Comparison of ENCODE assay signal across 30 mouse cellular contexts in genomic region chr5:105401536-105401935, GRCm38 (mm10). TPM values are rescaled to one million over a fixed set of nuclear protein-coding genes. Genes with fewer than 3 reads are reported as not detected.
A peak's percentile ranks its signal among the peaks of the same experiment; 100 is the strongest.
DNase-seq lines count a peak whose midpoint lies in the region; ATAC-seq and TF ChIP-seq lines count a peak whose summit lies in the region.
"Had no signal": no experiment of that assay in that cellular context is flagged by ENCODE, and none has a peak within 500 bp of the region (broad histone marks: within the 10 kb centered on the region; RNA-seq: fewer than 3 reads in every experiment).

No protein-coding gene starts in this region.

- no peaks in the 10 kb centered on the region for H3K27me3 ChIP-seq in forebrain, postnatal 0 days (ENCODE audit: insufficient read depth, low read length)
- 0 out of 2 replicates have a peak, but pooled peaks cover 5% of the 10 kb centered on the region for H3K27me3 ChIP-seq in forebrain, embryonic 12.5 days
- no peaks in the 10 kb centered on the region for H3K27me3 ChIP-seq in neural tube, embryonic 13.5 days
- H3K27me3 ChIP-seq in neural tube, embryonic 15.5 days (replicated peaks): no peaks in the 10 kb centered on the region
- H3K27me3 ChIP-seq: CH12.LX; embryonic facial prominence, embryonic 15.5 days; heart, embryonic 15.5 days; hindbrain, embryonic 12.5 days; limb, embryonic 15.5 days had no signal

- TF ChIP-seq CTCF in forebrain, postnatal 0 days (IDR thresholded peaks at IDR 0.05; ENCODE audit: low read depth): no peak

- no peak overlapping the region for H3K9ac ChIP-seq in forebrain, postnatal 0 days
- no peak overlapping the region for H3K9ac ChIP-seq in forebrain, embryonic 12.5 days
- no peak overlapping the region for H3K9ac ChIP-seq in neural tube, embryonic 13.5 days
- H3K9ac ChIP-seq in neural tube, embryonic 15.5 days (replicated peaks): no peak overlapping the region
- H3K9ac ChIP-seq: embryonic facial prominence, embryonic 15.5 days; heart, embryonic 15.5 days; hindbrain, embryonic 12.5 days; limb, embryonic 15.5 days; liver, embryonic 13.5 days had no signal

- no peaks in the 10 kb centered on the region for H3K36me3 ChIP-seq in forebrain, postnatal 0 days (ENCODE audit: insufficient read depth)
- no peaks in the 10 kb centered on the region for H3K36me3 ChIP-seq in forebrain, embryonic 12.5 days (replicated peaks)
- H3K36me3 ChIP-seq in neural tube, embryonic 13.5 days: no peaks in the 10 kb centered on the region
- no peaks in the 10 kb centered on the region for H3K36me3 ChIP-seq in neural tube, embryonic 15.5 days
- H3K36me3 ChIP-seq: embryonic facial prominence, embryonic 10.5 days; embryonic facial prominence, embryonic 15.5 days; heart, embryonic 10.5 days; heart, embryonic 15.5 days; hindbrain, embryonic 12.5 days; limb, embryonic 10.5 days; limb, embryonic 15.5 days; liver, embryonic 13.5 days had no signal

- no peak overlapping the region for H3K4me3 ChIP-seq in forebrain, postnatal 0 days (ENCODE audit: low read depth, low read length)
- no peak overlapping the region for H3K4me3 ChIP-seq in forebrain, embryonic 12.5 days (replicated peaks)
- no peak overlapping the region for H3K4me3 ChIP-seq in neural tube, embryonic 13.5 days
- H3K4me3 ChIP-seq in neural tube, embryonic 15.5 days (replicated peaks): no peak overlapping the region
- H3K4me3 ChIP-seq: embryonic facial prominence, embryonic 10.5 days; embryonic facial prominence, embryonic 15.5 days; gastrocnemius, adult 2 months; heart, embryonic 10.5 days; heart, embryonic 15.5 days; hindbrain, embryonic 12.5 days; limb, embryonic 10.5 days; limb, embryonic 15.5 days; liver, embryonic 13.5 days had no signal

- no peak for ATAC-seq in forebrain, postnatal 0 days
- ATAC-seq in forebrain, embryonic 12.5 days (ENCODE audit: low FRiP score): no peak
- no peak for ATAC-seq in neural tube, embryonic 13.5 days (ENCODE audit: low read depth)
- no peak for ATAC-seq in neural tube, embryonic 15.5 days (ENCODE audit: low FRiP score)
- ATAC-seq in granulocyte monocyte progenitor cell, adult 5-6 weeks (replicated peaks; ENCODE audit: poor library complexity, severe bottlenecking): 0 out of 2 replicates have a peak, but pooled peaks have one; percentile 19
- ATAC-seq: activated CD4-positive, CD25-positive, alpha-beta regulatory T cell, adult 4 months; intestine, embryonic 16.5 days; lung, postnatal 0 days had no signal

- no peak overlapping the region for H3K4me2 ChIP-seq in forebrain, postnatal 0 days (ENCODE audit: low read depth)
- H3K4me2 ChIP-seq in forebrain, embryonic 12.5 days: no peak overlapping the region
- H3K4me2 ChIP-seq in neural tube, embryonic 13.5 days: no peak overlapping the region
- H3K4me2 ChIP-seq in neural tube, embryonic 15.5 days: no peak overlapping the region
- H3K4me2 ChIP-seq: embryonic facial prominence, embryonic 15.5 days; heart, embryonic 15.5 days; hindbrain, embryonic 12.5 days; limb, embryonic 15.5 days; liver, embryonic 13.5 days had no signal

- WGBS in forebrain, postnatal 0 days: 87% methylated on average over 5 of the region's 6 CpGs
- WGBS in forebrain, embryonic 12.5 days: 86% methylated on average over 6 of the region's 6 CpGs
- 91% methylated on average over 6 of the region's 6 CpGs for WGBS in neural tube, embryonic 13.5 days
- WGBS in neural tube, embryonic 15.5 days: 94% methylated on average over 6 of the region's 6 CpGs

- no peak for DNase-seq in forebrain, postnatal 0 days
- peak; percentile 75 for DNase-seq in A20 (ENCODE audit: low read depth, low spot score)
- DNase-seq: adrenal gland, adult 2 months; adrenal gland, postnatal 36 days; cerebellum, adult 18-20 months; cerebellum, postnatal 14 days; gastrocnemius, adult 2 months; kidney, adult 8-10 months; kidney, postnatal 4 days; liver, embryonic 13.5 days; lung, adult 18-20 months; midbrain, embryonic 14.5 days; right cerebral cortex, postnatal 25 days; thymus, postnatal 4 days had no signal

- no peaks in the 10 kb centered on the region for H3K9me3 ChIP-seq in forebrain, postnatal 0 days (ENCODE audit: low read length)
- H3K9me3 ChIP-seq in forebrain, embryonic 12.5 days: no peaks in the 10 kb centered on the region
- no peaks in the 10 kb centered on the region for H3K9me3 ChIP-seq in neural tube, embryonic 13.5 days
- H3K9me3 ChIP-seq in neural tube, embryonic 15.5 days (replicated peaks): no peaks in the 10 kb centered on the region
- H3K9me3 ChIP-seq: embryonic facial prominence, embryonic 10.5 days; embryonic facial prominence, embryonic 15.5 days; heart, embryonic 10.5 days; heart, embryonic 15.5 days; hindbrain, embryonic 12.5 days; limb, embryonic 10.5 days; limb, embryonic 15.5 days; liver, embryonic 13.5 days had no signal

- 0 out of 2 replicates have a peak overlapping the region, but pooled peaks have one; percentile 4 for H3K27ac ChIP-seq in forebrain, postnatal 0 days (ENCODE audit: low read depth, low read length)
- H3K27ac ChIP-seq in forebrain, embryonic 12.5 days: no peak overlapping the region
- H3K27ac ChIP-seq in neural tube, embryonic 13.5 days (replicated peaks): 0 out of 2 replicates have a peak overlapping the region, but pooled peaks have one; percentile 2
- no peak overlapping the region for H3K27ac ChIP-seq in neural tube, embryonic 15.5 days (replicated peaks)
- H3K27ac ChIP-seq: embryonic facial prominence, embryonic 10.5 days; embryonic facial prominence, embryonic 15.5 days; gastrocnemius, adult 2 months; heart, embryonic 10.5 days; heart, embryonic 15.5 days; hindbrain, embryonic 12.5 days; kidney, postnatal 0 days; limb, embryonic 10.5 days; limb, embryonic 15.5 days; liver, embryonic 13.5 days had no signal

- H3K4me1 ChIP-seq in forebrain, postnatal 0 days (ENCODE audit: insufficient read depth): no peaks in the 10 kb centered on the region
- H3K4me1 ChIP-seq in forebrain, embryonic 12.5 days: peaks cover 7% of the 10 kb centered on the region
- H3K4me1 ChIP-seq in neural tube, embryonic 13.5 days (replicated peaks): peaks cover 22% of the 10 kb centered on the region
- H3K4me1 ChIP-seq in neural tube, embryonic 15.5 days: peaks cover 17% of the 10 kb centered on the region
- H3K4me1 ChIP-seq: heart, embryonic 10.5 days had no signal

RNA-seq across cellular contexts. Expression of gene Lrrc8b, which starts 14.0 kb away (rescaled TPM):
- total RNA-seq in forebrain, postnatal 0 days (2014; rRNA removed): 57.3 and 64.0 TPM in 2 replicates
- polyA plus RNA-seq in forebrain, postnatal 0 days (2015; fragmentation: Nextera tagmentation; extraction: Ambion mirVana): 16.5 and 20.8 TPM in 2 replicates
- polyA plus RNA-seq in forebrain, embryonic 12.5 days (2016; fragmentation: Nextera tagmentation; extraction: Ambion mirVana): 11.9 and 13.5 TPM in 2 replicates
- polyA plus RNA-seq in neural tube, embryonic 13.5 days (2015; fragmentation: Nextera tagmentation; extraction: Ambion mirVana): 13.3 and 13.5 TPM in 2 replicates
- polyA plus RNA-seq in neural tube, embryonic 15.5 days (2015; fragmentation: Nextera tagmentation; extraction: Ambion mirVana): 11.6 and 13.8 TPM in 2 replicates
- total RNA-seq in granulocyte monocyte progenitor cell, adult 5-6 weeks (2014; fragmentation: Nextera tagmentation): 16.1 and 19.8 TPM in 2 replicates
- total RNA-seq in granulocyte monocyte progenitor cell, adult 5-6 weeks (2017): 6.5 and 9.7 TPM in 2 replicates

Comparison
In these comparisons a context has a peak if more than half of its experiments do, and no peak if none do; other contexts are left out.
1. H3K27ac ChIP-seq: peak in forebrain, postnatal 0 days (single experiment) and neural tube, embryonic 13.5 days (single experiment); none in forebrain, embryonic 12.5 days (single experiment) and neural tube, embryonic 15.5 days (single experiment).